Mouse (Mus musculus) heart, postnatal 0 days (tissue): ENCODE measurements around the gene Prkch. TPM values are rescaled to one million over a fixed set of nuclear protein-coding genes. Genes with fewer than 3 reads are reported as not detected.

ENCODE experiments used
- ATAC-seq: fragments of 200-750 bp; cut with Nextera tagmentation; 2 replicates; pipeline ENCODE4 v1.8.0; 2017; ENCODE audit warnings: low read depth, moderate number of reproducible peaks, moderate library complexity; ENCODE audit not compliant: insufficient read depth
- DNase-seq: peaks from one replicate; pipeline ENCODE4 v3.0.0-alpha.2; 2016; ENCODE audit warnings: low spot score
- H3K27ac ChIP-seq: fragments of 300-500 bp; sonication (generic); 2 replicates; pipeline ENCODE4 v1.5.1; 2014; ENCODE audit warnings: low read depth, mild to moderate bottlenecking
- H3K27me3 ChIP-seq: fragments of 300-500 bp; sonication (generic); 2 replicates; pipeline ENCODE4 v1.6.1; 2014; ENCODE audit warnings: low read length, mixed read lengths; ENCODE audit not compliant: control insufficient read depth, insufficient read depth
- H3K36me3 ChIP-seq: fragments of 300-500 bp; sonication (generic); replicated peaks from 2 replicates; pipeline ENCODE4 v1.6.1; 2014; ENCODE audit warnings: low read length, mixed read lengths; ENCODE audit not compliant: control insufficient read depth, insufficient read depth
- H3K4me1 ChIP-seq: fragments of 300-500 bp; sonication (generic); 2 replicates; pipeline ENCODE4 v1.6.1; 2014; ENCODE audit warnings: antibody characterized with exemption; ENCODE audit not compliant: control insufficient read depth, insufficient read depth
- H3K4me2 ChIP-seq: fragments of 300-500 bp; sonication (generic); 2 replicates; pipeline ENCODE4 v1.6.1; 2014; ENCODE audit warnings: low read depth, mild to moderate bottlenecking, low read length, moderate library complexity
- H3K4me3 ChIP-seq: fragments of 300-500 bp; sonication (generic); 2 replicates; pipeline ENCODE4 v1.5.1; 2014; ENCODE audit warnings: low read depth, low read length
- H3K9ac ChIP-seq: fragments of 300-500 bp; sonication (generic); replicated peaks from 2 replicates; pipeline ENCODE4 v1.6.1; 2014; ENCODE audit warnings: low read depth, low read length, mixed read lengths
- H3K9me3 ChIP-seq: fragments of 300-500 bp; sonication (generic); replicated peaks from 2 replicates; pipeline ENCODE4 v1.6.1; 2016; ENCODE audit warnings: low read length; ENCODE audit not compliant: control insufficient read depth
- CTCF ChIP-seq: IDR thresholded peaks from 2 replicates; pipeline ENCODE4 v1.5.1; 2016; ENCODE audit warnings: antibody characterized with exemption, control low read depth, low read depth
- EP300 ChIP-seq: IDR thresholded peaks from 2 replicates; pipeline ENCODE4 v1.6.1; 2016; ENCODE audit warnings: antibody characterized with exemption, low read depth
- WGBS: fragments of 180-500 bp; shearing (Covaris S2); extraction: QIAGEN DNeasy Blood & Tissue Kit; methylation state at CpG from one replicate; pipeline ENCODE4 v1.1.7; 2014; 5-methylcytosine and 5-hydroxymethylcytosine counted together
- polyA plus RNA-seq: library from polyadenylated mRNA; unstranded; fragments of >200 nt; fragmentation: Nextera tagmentation; extraction: Ambion mirVana; gene quantifications from 2 replicates; pipeline ENCODE4 v1.2.1, GENCODE M21; 2015
- total RNA-seq: library from RNA; depleted of rRNA; stranded (reverse); fragments of >200 nt; gene quantifications from 2 replicates; pipeline ENCODE4 v1.2.3, GENCODE M21; 2014; ENCODE audit warnings: low replicate concordance

Gene Prkch
- total and polyA plus RNA-seq, 2 experiments from 2014 or later = 7.9 to 20.5 TPM

DNA sequence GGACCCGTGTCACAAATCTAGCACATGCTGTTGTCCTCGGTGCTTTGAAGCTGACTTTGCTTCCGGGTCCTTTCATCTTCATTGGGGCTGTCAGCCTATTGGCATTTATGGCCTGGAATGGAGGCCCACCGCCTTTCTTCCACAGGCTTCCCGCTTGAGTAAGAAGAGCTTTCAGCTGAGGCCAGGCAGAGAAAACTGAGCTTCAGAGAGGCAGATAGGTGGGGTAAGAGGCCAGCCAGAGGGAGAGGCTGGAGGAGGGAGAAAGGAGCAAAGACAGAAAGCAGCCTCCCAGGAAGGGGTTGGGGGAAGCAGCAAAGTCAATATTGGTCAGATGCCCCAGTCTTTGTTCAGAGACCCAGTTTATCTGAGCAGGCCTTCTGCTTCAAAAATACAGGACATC lies 123.9 kb downstream of the Prkch start:
- Histone ChIP-seq H3K36me3 (no peaks in the 10 kb centered on the region), H3K4me1 (peaks cover 7% of the 10 kb centered on the region; the same call in 1 of the 2 replicates), H3K4me3 (no peak overlapping the region), H3K9me3 (no peaks in the 10 kb centered on the region), H3K9ac (0 out of 2 replicates have a peak overlapping the region, but pooled peaks have one; percentile 15), H3K27me3 (no peaks in the 10 kb centered on the region), H3K27ac (0 out of 2 replicates have a peak overlapping the region, but pooled peaks have one; percentile 11), H3K4me2 (no peak overlapping the region)
- TF ChIP-seq EP300 (no peak), CTCF (no peak)
- DNase-seq (no peak), ATAC-seq (no peak)
- WGBS = 52% methylated on average over 5 of the region's 5 CpGs

DNA sequence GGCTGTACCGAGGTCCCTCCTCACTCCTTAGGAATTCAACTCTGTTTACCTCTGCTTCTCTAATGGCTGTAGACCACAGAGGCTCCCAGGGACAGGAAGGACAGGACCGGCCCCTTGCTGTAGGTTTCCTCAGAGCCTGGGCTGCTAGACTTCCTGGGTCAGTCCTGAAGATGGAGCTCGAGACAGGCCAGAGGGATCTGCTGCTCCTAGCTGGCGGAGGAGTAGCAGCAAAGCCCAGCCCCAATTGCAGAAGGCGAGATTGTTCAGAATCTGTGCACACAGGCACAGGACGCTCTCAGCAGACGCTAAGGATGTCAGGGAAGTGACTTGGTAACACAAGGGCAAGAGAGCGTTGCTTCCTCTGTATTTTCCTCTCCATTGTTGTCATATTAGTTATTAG lies 124.3 kb downstream of the Prkch start:
- ATAC-seq = peak; percentile 91

DNA sequence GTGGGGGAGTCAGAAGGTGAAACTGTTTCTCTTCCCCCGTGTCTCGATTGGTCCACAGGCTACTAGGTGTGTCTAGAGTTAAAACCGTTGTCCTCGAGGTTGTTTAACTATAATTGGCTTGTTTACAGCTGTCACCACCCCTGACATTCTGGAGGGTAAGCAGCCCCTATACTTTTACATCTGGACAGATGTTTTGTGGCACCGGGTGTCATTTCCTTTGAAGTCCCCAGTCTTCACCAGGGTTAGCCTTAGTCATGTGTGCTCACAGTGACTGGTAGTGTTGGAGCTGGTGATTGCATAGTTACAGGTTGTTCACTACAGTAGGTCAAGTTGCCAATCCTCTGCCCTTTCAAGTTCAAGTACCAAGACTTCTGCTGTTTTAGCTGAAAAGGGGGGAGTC lies 126.2 kb downstream of the Prkch start:
- no peak for TF ChIP-seq EP300
- TF ChIP-seq CTCF = no peak
- Histone ChIP-seq H3K4me1 (peaks cover 7% of the 10 kb centered on the region; the same call in 1 of the 2 replicates), H3K4me2 (no peak overlapping the region), H3K4me3 (no peak overlapping the region), H3K9ac (no peak overlapping the region), H3K27ac (no peak overlapping the region), H3K27me3 (no peaks in the 10 kb centered on the region), H3K36me3 (no peaks in the 10 kb centered on the region; the same call in 1 of the 2 replicates), H3K9me3 (no peaks in the 10 kb centered on the region)
- 76% methylated on average over 5 of the region's 5 CpGs for WGBS
- no peak for ATAC-seq
- no peak for DNase-seq

More for the DNA sequence above, 124.3 kb downstream of the Prkch start:
- no peaks in the 10 kb centered on the region for H3K9me3 ChIP-seq
- H3K36me3 ChIP-seq = no peaks in the 10 kb centered on the region
- H3K4me3 ChIP-seq = no peak overlapping the region
- TF ChIP-seq EP300 = no peak
- peak; percentile 89 for TF ChIP-seq CTCF
- 14% methylated on average over 8 of the region's 8 CpGs for WGBS
- H3K9ac ChIP-seq = 0 out of 2 replicates have a peak overlapping the region, but pooled peaks have one; percentile 15
- H3K27ac ChIP-seq = 0 out of 2 replicates have a peak overlapping the region, but pooled peaks have one; percentile 11
- no peaks in the 10 kb centered on the region for H3K27me3 ChIP-seq
- peaks cover 7% of the 10 kb centered on the region; the same call in 1 of the 2 replicates for H3K4me1 ChIP-seq
- peak; percentile 83 for DNase-seq
- H3K4me2 ChIP-seq = no peak overlapping the region

DNA sequence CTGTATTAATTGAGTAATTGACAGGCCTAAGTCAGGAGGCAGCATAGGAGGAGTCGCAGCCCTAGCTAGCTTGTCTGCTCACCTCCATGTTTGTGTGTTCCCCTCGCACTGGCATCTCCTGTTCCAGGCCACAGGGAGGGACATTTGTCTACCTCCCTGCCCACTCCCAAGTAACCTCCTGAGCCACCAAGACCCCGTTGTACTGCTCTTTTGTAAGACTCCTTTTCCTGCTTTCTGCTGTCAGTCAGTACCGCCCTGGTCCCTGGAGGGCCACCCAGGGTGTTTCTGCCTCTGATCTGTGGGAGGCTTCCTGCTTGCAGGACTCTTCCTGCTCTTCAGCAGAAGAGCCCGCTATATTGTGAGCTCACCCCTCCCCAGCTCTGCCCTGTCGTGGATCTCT lies 127.5 kb downstream of the Prkch start:
- peaks cover 7% of the 10 kb centered on the region; the same call in 1 of the 2 replicates for H3K4me1 ChIP-seq
- no peak for TF ChIP-seq CTCF
- TF ChIP-seq EP300 = 0 out of 2 replicates have a peak, but pooled peaks have one; percentile 23
- DNase-seq (no peak), ATAC-seq (no peak)
- no peaks in the 10 kb centered on the region; the same call in 1 of the 2 replicates for H3K36me3 ChIP-seq
- no peak overlapping the region for H3K4me3 ChIP-seq
- H3K9ac ChIP-seq = no peak overlapping the region
- H3K4me2 ChIP-seq = no peak overlapping the region
- H3K9me3 ChIP-seq = no peaks in the 10 kb centered on the region
- H3K27me3 ChIP-seq = no peaks in the 10 kb centered on the region
- no peak overlapping the region for H3K27ac ChIP-seq
- WGBS = 57% methylated on average over 6 of the region's 6 CpGs

DNA sequence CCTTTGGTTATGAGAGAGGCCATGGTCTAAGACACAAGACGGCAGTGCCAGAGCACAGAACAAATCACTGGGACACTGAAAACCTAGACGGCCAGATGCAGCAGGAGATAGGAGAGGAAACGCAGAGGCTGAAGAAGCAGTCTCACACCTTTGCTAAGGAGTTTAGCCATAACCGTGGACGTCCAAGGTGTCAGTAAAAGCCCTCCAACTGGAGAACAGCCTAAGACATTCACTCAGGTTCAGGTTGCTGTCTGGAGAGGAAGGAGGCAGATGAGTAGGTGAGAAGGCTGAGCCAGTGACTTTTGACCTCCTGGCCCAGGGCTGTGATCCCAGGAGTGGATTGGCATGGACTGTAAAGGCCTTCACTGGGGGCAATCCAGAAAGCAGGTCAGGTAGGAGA lies 130.0 kb downstream of the Prkch start:
- Histone ChIP-seq H3K4me1 (no peaks in the 10 kb centered on the region), H3K9me3 (no peaks in the 10 kb centered on the region), H3K27ac (no peak overlapping the region), H3K36me3 (no peaks in the 10 kb centered on the region; the same call in 1 of the 2 replicates), H3K9ac (no peak overlapping the region), H3K4me3 (no peak overlapping the region), H3K4me2 (no peak overlapping the region), H3K27me3 (no peaks in the 10 kb centered on the region)
- TF ChIP-seq CTCF (no peak), EP300 (no peak)
- WGBS = 92% methylated on average over 5 of the region's 5 CpGs
- DNase-seq = no peak
- ATAC-seq = no peak

DNA sequence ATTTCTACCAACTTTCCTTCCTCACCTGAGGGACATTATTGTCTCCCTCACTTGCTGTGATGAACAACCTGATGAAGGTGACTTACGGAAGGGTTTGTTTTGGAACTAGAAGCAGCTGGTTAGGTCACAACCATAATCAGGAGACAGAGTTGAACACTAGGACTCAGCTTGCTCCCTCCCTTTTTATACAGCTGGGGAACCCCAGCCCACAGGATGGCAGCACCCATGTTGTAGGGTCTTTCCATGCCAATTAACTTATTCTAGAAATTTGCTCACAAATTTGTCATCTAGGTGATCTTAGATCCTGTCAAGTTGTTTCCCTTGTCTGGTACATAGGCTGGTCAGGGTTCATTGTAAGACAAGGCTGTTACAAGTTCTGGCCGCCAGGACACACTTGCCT lies 130.7 kb downstream of the Prkch start:
- DNase-seq (no peak), ATAC-seq (no peak)
- Histone ChIP-seq H3K36me3 (no peaks in the 10 kb centered on the region; the same call in 1 of the 2 replicates), H3K4me3 (no peak overlapping the region), H3K27me3 (no peaks in the 10 kb centered on the region), H3K9me3 (no peaks in the 10 kb centered on the region), H3K4me1 (peaks cover 3% of the 10 kb centered on the region; the same call in 1 of the 2 replicates), H3K4me2 (no peak overlapping the region), H3K9ac (no peak overlapping the region), H3K27ac (no peak overlapping the region)
- WGBS = 90% methylated on average over 2 of the region's 2 CpGs
- TF ChIP-seq CTCF (no peak), EP300 (no peak)
